Mouse (Mus musculus) splenic B cell, adult 2 months (primary cell): Measurements from ENCODE around the gene Usp7.

Experiments used
- DNase-seq: peaks from one replicate; pipeline ENCODE4 v3.0.0-alpha.2; 2011; ENCODE audit warnings: low read depth, low spot score
- H3K27me3 ChIP-seq: 2 replicates; pipeline ENCODE4 v1.6.1; 2012; ENCODE audit warnings: mild to moderate bottlenecking, low read length, moderate library complexity, mixed read lengths; ENCODE audit not compliant: control insufficient read depth, poor library complexity, insufficient read depth, severe bottlenecking
- H3K36me3 ChIP-seq: 2 replicates; pipeline ENCODE4 v1.6.1; 2012; ENCODE audit warnings: mild to moderate bottlenecking, low read length, moderate library complexity, mixed read lengths; ENCODE audit not compliant: control insufficient read depth, poor library complexity, insufficient read depth, severe bottlenecking

Gene Usp7

DNA sequence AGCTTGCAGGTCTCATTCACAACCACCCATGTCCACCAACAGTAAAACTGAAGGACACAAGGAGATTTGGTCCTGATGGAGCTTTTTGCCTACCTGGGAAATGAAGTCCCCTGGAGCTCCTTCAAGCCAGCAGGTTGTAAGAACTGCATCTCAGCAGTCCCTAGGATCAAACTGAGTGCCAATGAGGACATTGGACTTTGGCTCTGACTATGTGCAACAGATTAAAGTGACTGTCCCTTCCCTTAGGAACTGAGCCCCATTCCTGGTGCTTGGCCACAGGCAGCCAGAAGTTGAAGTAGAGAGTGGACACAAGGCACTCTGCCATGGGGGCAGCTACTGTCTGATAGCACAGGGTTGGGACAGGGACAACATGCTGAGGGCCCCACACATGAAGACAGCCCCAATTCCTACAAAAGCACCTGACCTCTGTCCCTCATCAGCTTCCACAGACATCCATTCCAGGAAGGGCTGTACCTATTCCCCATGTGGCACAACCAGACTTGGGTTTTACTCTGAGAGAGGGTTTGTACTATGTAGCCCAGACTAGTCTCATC lies 104.5 kb downstream of the Usp7 start:
- Histone ChIP-seq H3K36me3 (peaks cover 6% of the 10 kb centered on the region; the same call in 1 of the 2 replicates), H3K27me3 (no peaks in the 10 kb centered on the region)
- no peak for DNase-seq

DNA sequence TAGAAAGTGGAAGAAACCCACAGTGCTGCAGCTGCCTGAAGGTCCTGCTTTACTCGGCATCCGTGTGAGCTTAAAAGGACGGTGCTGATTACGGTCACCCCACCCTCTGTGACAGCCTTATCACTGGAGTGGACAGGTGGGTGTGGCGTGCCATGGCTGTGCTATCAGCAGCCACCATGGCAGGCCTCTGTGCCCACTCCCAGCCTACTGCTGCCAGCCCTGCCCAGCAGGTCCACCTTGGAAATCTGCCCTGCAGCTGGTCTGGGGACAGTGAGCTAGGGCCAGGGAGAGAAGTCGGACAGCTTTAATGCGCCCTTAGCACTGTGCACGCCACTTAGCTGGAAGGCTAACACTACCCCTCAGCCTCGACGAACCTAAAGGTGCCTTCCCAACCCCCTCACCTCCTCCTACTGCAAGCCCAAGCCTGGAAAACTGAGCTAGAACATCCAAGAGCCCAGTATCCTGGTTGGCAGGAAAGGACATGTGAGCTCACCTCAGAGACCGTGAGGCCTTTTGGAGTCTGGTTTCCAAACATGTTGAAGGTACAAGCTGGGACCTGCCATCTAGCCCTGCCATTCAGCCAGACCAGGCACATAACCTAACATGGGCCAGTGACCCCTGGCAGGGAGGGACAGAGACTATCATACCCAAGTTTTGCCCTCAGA lies 105.1 kb downstream of the Usp7 start:
- no peak for DNase-seq
- Histone ChIP-seq H3K27me3 (no peaks in the 10 kb centered on the region), H3K36me3 (peaks cover 6% of the 10 kb centered on the region; the same call in 1 of the 2 replicates)

DNA sequence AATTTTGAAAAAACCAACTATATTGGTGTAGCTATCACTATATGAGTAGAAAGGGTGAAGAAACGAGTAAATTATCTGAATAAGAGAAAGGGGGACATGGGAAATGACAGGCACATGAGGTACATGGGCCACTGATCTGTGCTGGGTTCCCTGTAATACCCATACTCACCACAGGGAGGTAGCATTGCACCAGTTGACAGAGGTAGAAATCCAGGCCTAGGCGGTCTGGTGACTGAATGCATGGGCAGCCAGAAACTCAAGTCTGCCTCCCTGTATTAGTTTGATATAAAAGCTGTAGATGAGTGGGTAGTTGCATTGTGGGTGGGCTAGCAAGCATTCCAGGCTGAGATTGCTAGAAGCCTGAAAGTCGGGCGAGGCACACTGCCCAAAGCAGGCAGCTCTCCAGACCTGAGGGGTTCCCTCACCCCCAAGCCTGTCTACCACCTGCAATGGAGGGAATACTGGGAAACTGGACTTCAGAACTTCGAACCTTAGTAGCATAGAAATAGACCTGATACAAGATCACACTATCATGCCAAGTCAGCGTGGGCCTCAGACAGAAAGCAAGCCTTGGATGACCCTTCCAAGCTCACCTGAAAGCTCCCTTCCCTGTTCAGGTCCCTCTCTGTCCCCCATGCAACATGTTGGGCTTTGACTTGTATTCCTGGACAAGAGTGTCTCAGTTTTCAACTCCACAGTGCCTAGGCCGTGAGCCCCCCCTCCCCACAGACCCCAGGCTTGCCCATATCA lies 105.8 kb downstream of the Usp7 start:
- peak; percentile 89 for DNase-seq

DNA sequence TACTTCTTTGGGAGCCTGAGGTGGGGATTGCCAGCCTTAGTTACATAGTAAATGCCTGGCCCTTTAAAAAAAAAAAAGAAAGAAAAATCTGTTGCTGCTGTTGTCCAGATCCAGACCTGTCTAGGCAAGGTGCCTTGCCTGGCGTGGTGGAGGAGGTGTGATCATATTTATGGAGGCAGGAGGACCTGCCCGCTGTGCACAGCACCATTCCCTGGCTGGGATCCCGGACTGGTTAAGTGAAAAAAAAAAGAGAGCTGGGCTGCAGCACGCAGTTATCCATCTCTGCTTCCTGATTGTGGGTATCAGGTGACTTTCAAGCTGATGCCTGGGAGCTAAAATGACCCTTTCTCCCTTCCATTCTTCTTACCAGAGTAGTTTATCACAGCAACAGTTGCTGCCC lies 107.0 kb downstream of the Usp7 start:
- DNase-seq, result no peak
- Histone ChIP-seq H3K27me3 (no peaks in the 10 kb centered on the region), H3K36me3 (peaks cover 6% of the 10 kb centered on the region; the same call in 1 of the 2 replicates)

More for the DNA sequence above, 105.8 kb downstream of the Usp7 start:
- Histone ChIP-seq H3K27me3 (no peaks in the 10 kb centered on the region), H3K36me3 (peaks cover 6% of the 10 kb centered on the region; the same call in 1 of the 2 replicates)

DNA sequence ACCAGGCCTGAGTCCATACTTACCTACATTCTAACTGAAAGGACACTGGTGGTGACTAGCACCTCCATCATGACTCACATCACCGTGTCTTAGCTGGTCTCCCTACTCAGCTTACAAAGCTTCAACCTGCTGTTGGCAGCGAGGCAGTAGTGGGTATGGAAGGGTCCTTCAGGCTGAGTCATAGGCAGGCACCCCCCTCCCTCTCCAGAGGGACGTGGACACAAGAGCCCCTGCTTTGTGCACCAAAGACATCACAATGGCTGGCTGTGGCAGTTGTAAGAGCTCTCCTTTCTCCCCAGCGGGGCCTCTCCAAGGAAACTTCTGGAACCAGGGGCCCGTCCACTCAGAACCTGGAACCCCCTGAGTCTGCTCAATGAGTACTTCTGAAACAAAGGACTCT lies 111.6 kb downstream of the Usp7 start, which contains the start of gene Gm5767:
Gene Gm5767, plus strand, starts transcription at position 301 of the 400 bp plus-strand sequence.
- no peaks in the 10 kb centered on the region for H3K27me3 ChIP-seq
- H3K36me3 ChIP-seq, result no peaks in the 10 kb centered on the region
- DNase-seq, result no peak

DNA sequence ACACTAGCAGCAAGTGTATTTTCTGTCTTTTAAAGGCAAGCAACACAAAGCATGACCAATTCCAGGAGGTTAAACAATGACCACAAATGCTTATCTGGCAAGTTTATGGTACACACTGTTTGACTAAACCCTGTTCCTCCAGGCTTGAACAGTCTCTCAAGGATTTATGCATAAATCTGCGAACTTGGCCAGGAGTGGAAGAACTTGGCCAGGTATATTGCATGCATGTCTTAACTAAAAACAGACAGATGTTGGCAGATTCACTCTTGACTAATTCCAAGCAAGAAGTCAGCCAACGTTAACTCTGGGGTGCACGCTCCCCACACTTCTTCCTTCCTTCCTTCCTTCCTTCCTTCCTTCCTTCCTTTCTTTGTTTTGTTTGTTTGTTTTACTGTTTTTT lies 112.3 kb downstream of the Usp7 start:
- H3K36me3 ChIP-seq, result no peaks in the 10 kb centered on the region
- H3K27me3 ChIP-seq, result no peaks in the 10 kb centered on the region
- DNase-seq, result no peak

DNA sequence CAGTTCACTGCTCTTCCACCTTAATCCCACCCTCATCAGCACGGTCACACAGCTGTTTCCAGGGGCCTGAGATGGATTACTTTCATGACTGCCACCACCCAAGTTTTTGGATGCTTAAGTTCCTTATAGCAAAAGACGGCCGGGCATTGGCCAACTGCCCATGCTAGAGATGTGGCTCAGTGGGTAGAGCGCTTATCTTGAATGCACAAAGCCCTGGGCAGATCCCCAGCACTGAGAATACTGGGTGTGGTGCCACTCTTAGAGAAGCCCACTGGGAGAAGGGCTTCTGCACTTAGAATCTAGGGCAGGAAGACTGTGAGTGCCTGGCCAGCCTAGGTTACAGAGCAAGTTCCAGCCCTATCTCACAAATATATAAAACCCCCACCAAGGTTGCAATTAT lies 113.4 kb downstream of the Usp7 start:
- Histone ChIP-seq H3K27me3 (no peaks in the 10 kb centered on the region), H3K36me3 (no peaks in the 10 kb centered on the region)
- no peak for DNase-seq

DNA sequence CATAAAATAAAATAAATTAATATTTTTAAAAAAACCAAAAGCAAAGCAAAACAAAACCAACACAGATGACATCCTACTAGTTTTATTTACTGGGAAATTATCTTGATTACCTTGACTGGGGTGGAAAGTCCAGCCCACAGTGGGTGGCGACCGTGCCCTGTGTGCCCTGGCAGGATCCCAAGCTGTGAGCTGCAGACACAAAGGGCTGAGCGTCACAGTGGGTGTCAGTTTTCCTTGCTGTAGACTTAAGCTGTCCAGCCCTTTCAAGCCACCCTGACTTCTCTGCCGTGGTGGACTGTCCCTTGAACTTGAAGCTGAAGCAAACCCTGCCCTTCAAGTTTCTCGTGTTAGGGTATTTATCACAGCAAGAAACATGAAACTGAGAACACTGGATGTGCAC lies 114.1 kb downstream of the Usp7 start:
- Histone ChIP-seq H3K36me3 (no peaks in the 10 kb centered on the region), H3K27me3 (no peaks in the 10 kb centered on the region)
- no peak for DNase-seq

DNA sequence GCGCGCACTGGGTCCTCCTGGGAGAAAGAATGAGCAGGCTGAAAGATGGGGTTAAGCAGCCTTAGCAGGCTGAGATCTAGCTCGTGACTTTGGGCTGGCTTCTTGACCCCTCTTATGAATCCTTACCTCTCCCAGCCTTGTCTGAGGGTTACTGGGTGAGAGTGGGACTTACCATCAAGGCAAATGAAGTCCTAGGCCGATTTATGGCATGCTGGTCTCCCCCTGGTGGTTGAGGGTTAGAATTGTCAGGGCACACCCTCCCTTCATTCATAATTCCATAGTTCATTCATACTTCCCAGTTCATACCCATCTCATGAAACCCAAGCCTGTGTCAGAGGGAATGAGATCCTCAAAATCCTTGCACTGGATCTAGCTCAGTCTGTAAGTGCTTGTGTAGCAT lies 115.3 kb downstream of the Usp7 start:
- Histone ChIP-seq H3K27me3 (no peaks in the 10 kb centered on the region), H3K36me3 (no peaks in the 10 kb centered on the region)
- DNase-seq, result peak; percentile 76

DNA sequence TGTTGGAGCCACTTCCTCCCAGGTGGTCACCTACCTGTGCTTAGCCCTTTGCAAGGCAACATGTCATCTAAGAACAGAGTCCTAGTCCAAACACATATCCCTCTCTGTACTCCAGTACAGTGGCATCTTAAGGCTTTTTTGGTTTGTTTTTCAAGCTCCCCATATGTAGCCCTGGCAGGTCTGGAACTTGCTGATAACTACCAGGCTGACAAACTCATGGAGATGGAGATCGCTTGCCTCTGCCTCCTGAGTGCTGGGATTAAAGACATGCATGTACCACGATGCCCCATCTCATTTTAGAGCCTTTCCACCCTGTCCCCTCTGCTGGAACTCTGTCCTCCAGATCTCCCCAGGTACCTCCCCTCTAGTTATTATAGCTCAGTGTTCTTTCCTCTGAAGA lies 115.9 kb downstream of the Usp7 start:
- no peak for DNase-seq
- H3K27me3 ChIP-seq, result no peaks in the 10 kb centered on the region
- no peaks in the 10 kb centered on the region for H3K36me3 ChIP-seq

DNA sequence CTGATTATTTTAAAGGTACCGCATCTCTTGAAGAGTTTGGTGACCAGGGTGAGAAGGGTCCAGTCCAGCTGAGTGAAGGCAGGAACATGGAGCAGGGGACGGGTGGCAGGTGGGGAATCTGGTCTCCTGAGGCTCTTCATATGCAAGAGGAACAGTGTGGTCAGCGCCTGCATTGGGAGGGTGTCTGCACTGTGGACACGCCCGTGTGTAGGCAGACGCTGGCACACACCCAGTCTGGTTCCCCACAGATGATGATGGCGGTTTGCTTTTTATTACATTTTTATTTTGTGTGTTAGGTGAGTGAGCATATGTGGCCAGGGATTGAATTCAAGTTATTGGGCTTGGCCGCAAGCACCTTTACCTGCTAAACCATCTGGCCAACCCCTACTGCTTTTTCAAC lies 116.5 kb downstream of the Usp7 start:
- no peak for DNase-seq
- Histone ChIP-seq H3K27me3 (no peaks in the 10 kb centered on the region), H3K36me3 (no peaks in the 10 kb centered on the region)

DNA sequence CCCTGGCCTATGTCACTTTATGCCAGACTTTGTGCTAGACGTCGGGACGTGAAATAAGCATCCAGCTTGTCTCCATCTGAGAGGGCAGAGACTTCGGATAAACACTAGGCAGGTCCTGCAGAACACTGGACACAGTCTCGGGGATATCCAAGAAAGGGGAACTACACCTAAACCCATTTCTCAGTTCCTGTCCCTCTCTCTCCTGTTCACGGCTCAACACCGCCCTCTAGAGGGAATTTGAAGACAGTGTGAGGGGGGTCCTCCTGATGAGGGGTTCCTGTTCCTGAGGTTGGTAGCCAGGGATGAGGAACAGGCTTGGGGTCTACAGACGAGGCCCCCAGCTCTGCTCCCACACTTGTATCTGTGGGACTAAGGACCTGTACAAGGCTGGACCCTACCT lies 117.9 kb downstream of the Usp7 start:
- Histone ChIP-seq H3K36me3 (no peaks in the 10 kb centered on the region), H3K27me3 (no peaks in the 10 kb centered on the region)
- DNase-seq, result peak; percentile 93

DNA sequence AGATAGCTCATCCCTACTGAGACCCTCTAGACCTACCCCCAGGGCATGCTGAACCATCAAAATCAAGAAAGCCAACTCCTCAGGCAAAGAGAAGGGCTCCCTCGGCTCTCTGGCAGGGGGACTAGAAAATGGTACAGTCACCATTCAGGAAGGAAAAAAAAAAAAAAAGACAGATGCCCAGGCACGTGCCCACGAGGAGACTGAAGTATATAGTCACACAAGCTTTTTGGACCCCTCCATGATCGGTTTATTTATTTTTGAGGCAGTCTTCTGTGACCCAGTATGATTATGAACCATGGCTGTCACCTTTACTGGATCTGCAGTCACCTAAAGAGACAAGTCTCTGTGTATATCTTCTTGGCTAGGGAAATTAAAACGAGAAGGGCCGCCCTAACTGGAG lies 118.8 kb downstream of the Usp7 start:
- H3K27me3 ChIP-seq, result no peaks in the 10 kb centered on the region
- no peaks in the 10 kb centered on the region for H3K36me3 ChIP-seq
- DNase-seq, result no peak

DNA sequence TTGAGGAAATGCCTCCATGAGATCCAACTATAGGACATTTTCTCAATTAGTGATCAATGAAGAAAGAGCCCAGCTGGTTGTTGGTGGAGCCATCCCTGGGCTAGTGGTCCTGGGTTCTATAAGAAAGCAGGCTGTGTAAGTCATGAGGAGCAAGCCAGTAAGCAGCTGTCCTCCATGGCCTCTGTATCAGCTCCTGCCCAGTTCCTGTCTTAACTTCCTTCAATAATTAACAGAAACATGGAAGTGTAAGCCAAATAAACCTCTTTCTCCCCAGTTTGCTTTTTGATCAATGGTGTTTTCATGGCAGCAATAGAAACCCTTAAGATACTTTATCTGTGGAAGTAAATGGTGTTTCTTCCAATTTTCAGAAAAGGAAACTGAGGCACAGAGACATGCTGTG lies 119.3 kb downstream of the Usp7 start:
- no peaks in the 10 kb centered on the region for H3K36me3 ChIP-seq

DNA sequence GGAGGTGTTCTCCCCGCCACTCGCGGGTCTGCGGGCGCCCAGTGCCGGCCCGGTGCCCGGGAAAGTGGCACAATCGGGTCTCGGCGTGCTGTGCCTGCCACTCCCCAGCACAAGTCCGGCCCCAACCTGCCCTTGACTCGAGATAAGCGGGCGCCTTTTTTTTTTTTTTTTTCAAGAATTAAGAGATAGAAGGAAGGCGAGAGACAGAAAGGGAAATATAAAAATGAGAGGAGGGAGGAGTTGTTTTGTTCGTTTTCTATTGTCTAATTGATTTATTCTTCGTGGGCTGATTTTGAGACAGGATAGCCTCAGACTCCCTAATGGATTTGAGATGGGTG lies 119.8 kb downstream of the Usp7 start:
- DNase-seq, result no peak
- H3K27me3 ChIP-seq, result no peaks in the 10 kb centered on the region
- H3K36me3 ChIP-seq, result no peaks in the 10 kb centered on the region

More for the DNA sequence above, 119.3 kb downstream of the Usp7 start:
- H3K27me3 ChIP-seq, result no peaks in the 10 kb centered on the region
- no peak for DNase-seq
